Mouse (Mus musculus) liver, adult 2 months (tissue): ENCODE data around the gene Camk2n1.

Source experiments
- CTCF ChIP-seq: fragments of 200-500 bp; IDR thresholded peaks from 2 replicates; pipeline ENCODE4 v1.5.1; 2011; ENCODE audit warnings: low read depth, low read length, control low read depth
- POLR2A ChIP-seq: fragments of 200-500 bp; IDR thresholded peaks from 2 replicates; pipeline ENCODE4 v1.6.1; 2011; ENCODE audit warnings: low read length, control low read depth; ENCODE audit not compliant: insufficient read depth; ENCODE audit errors: extremely low read depth

DNA sequence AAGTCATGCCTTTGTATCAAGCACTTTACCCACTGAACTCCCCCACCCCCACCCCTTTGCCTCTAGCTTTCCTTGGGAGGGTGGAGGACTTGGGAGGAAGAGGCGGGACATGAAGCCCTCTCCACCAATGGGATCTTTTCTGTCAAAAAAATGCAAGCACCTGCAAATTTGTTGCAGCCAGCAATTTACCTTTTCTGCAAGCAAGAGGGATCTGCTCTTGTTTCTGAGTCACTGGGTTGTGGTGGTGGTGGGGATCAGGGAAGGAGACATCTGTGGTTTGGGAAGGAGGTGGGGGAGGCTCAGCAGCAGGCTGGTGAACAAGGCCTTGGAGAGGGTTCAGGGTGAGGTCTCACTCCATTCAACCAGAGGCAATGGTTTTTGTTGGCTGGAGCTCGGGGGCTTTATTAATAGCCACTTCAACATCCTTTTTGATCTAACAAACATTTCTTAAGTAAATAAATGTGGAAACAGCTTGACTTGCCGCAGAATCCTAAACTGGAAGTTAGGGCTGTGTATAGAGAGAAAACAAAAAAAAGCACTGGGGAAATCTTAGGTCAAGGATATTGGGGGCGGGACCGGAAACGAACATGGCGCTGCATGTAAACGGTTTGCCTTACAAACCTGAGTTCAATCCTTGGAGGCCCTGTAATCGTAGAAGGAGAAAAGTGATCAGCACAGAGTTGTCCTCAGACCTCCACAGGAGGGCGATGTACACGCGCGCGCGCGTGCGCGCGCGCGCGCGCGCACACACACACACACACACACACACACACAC, 42.8 kb downstream of the Camk2n1 start:
- TF ChIP-seq CTCF, result no peak
- TF ChIP-seq POLR2A, result no peak
